9 mouse cellular contexts compared by ENCODE assay signal in genomic region chr2:151605437-151605987, GRCm38 (mm10). TPM values are rescaled to one million over a fixed set of nuclear protein-coding genes. Genes with fewer than 3 reads are reported as not detected.
DNase-seq lines count a peak whose midpoint lies in the region; ATAC-seq lines count a peak whose summit lies in the region.
"Had no signal": no experiment of that assay in that cellular context is flagged by ENCODE, and none has a peak within 500 bp of the region (broad histone marks: within the 10 kb centered on the region; RNA-seq: fewer than 3 reads in every experiment).

No protein-coding gene starts in this region.

- no peak overlapping the region for H3K9ac ChIP-seq in kidney, embryonic 16.5 days (replicated peaks; ENCODE audit: low read length)

- no peak overlapping the region for H3K4me2 ChIP-seq in kidney, embryonic 16.5 days (replicated peaks; ENCODE audit: low read depth, low read length)

- no peaks in the 10 kb centered on the region for H3K27me3 ChIP-seq in kidney, embryonic 16.5 days (ENCODE audit: insufficient read depth, low read length)
- H3K27me3 ChIP-seq in midbrain, embryonic 10.5 days (ENCODE audit: low read depth, poor library complexity, severe bottlenecking): no peaks in the 10 kb centered on the region

- 54% methylated on average over 9 of the region's 11 CpGs for whole genome bisulfite sequencing in kidney, embryonic 16.5 days
- WGBS in midbrain, embryonic 10.5 days: 50% methylated on average over 11 of the region's 11 CpGs

- H3K9me3 ChIP-seq in kidney, embryonic 16.5 days (ENCODE audit: low read length): no peaks in the 10 kb centered on the region
- H3K9me3 ChIP-seq in midbrain, embryonic 10.5 days (replicated peaks): no peaks in the 10 kb centered on the region

- no peak for DNase-seq in kidney, postnatal 10 days
- peak; percentile 50 to 68 for DNase-seq in cerebellum, postnatal 25 days
- peak; percentile 43 to 59 for DNase-seq in frontal cortex, postnatal 25 days (ENCODE audit: low spot score in 2 of 2)
- peak; percentile 70 to 75 for DNase-seq in layer of hippocampus, postnatal 36 days
- DNase-seq in midbrain, embryonic 10.5 days (ENCODE audit: low spot score): peak; percentile 24
- no peak for DNase-seq in spleen, postnatal 36 days (ENCODE audit: low spot score in 2 of 2)
- DNase-seq in Muller cell, postnatal 12 days (ENCODE audit: inconsistent ontology term): no peak

- no peaks in the 10 kb centered on the region for H3K36me3 ChIP-seq in kidney, embryonic 16.5 days (ENCODE audit: insufficient read depth, low read length)
- H3K36me3 ChIP-seq in midbrain, embryonic 10.5 days: no peaks in the 10 kb centered on the region

- ATAC-seq in kidney, embryonic 16.5 days (ENCODE audit: low FRiP score, low TSS enrichment): peak; percentile 49

- H3K4me1 ChIP-seq in kidney, embryonic 16.5 days (ENCODE audit: insufficient read depth, low read length): peaks cover 3% of the 10 kb centered on the region; the same call in 1 of the 2 replicates
- peaks cover 57% of the 10 kb centered on the region for H3K4me1 ChIP-seq in midbrain, embryonic 10.5 days

- no peak overlapping the region for H3K27ac ChIP-seq in kidney, embryonic 16.5 days (ENCODE audit: low read length)
- H3K27ac ChIP-seq in midbrain, embryonic 10.5 days (replicated peaks): peak overlapping the region; percentile 73
- H3K27ac ChIP-seq: macrophage had no signal

- no peak overlapping the region for H3K4me3 ChIP-seq in kidney, embryonic 16.5 days (ENCODE audit: low read length)
- no peak overlapping the region for H3K4me3 ChIP-seq in midbrain, embryonic 10.5 days

RNA-seq across cellular contexts. Expression of gene Snph, which starts 26.9 kb away (rescaled TPM):
- 0.44 and 0.63 TPM in 2 replicates for polyA plus RNA-seq in kidney, embryonic 16.5 days (2015; fragmentation: Nextera tagmentation; extraction: Ambion mirVana)
- total RNA-seq in layer of hippocampus, postnatal 36 days (2021): 100 to 1,000 TPM; 388 to 405 TPM
- 1.3 and 2.1 TPM in 2 replicates for polyA plus RNA-seq in midbrain, embryonic 10.5 days (2016; fragmentation: Nextera tagmentation; extraction: Ambion mirVana)
- polyA plus RNA-seq: macrophage had no signal

RNA-seq across cellular contexts. Expression of gene Sdcbp2, which starts 33.1 kb away (rescaled TPM):
- 1.7 and 2.4 TPM in 2 replicates for polyA plus RNA-seq in kidney, embryonic 16.5 days (2015; fragmentation: Nextera tagmentation; extraction: Ambion mirVana)
- 1 to 10 TPM; 1.5 to 1.6 TPM for total RNA-seq in layer of hippocampus, postnatal 36 days (2021)
- 0.84 and 0.93 TPM in 2 replicates for polyA plus RNA-seq in midbrain, embryonic 10.5 days (2016; fragmentation: Nextera tagmentation; extraction: Ambion mirVana)
- polyA plus RNA-seq: macrophage had no signal

Comparison
In these comparisons a context has a peak if more than half of its experiments do, and no peak if none do; other contexts are left out.
1. DNase-seq: peak in cerebellum, postnatal 25 days (2 of 2), frontal cortex, postnatal 25 days (2 of 2), layer of hippocampus, postnatal 36 days (2 of 2) and midbrain, embryonic 10.5 days (single experiment); none in kidney, postnatal 10 days (single experiment), spleen, postnatal 36 days (0 of 2) and Muller cell, postnatal 12 days (single experiment).